Mouse (Mus musculus) retina, postnatal 1 day (tissue): Measurements from ENCODE around the gene Glb1l.
"Not testable (repeated sequence)": the region's sequence is repeated elsewhere in the genome, so short reads cannot be mapped to it uniquely, and the experiment has no call there.

Experiments
- DNase-seq: peaks from one replicate; pipeline ENCODE4 v3.0.0-alpha.2; 2012

The Glb1l gene

DNA sequence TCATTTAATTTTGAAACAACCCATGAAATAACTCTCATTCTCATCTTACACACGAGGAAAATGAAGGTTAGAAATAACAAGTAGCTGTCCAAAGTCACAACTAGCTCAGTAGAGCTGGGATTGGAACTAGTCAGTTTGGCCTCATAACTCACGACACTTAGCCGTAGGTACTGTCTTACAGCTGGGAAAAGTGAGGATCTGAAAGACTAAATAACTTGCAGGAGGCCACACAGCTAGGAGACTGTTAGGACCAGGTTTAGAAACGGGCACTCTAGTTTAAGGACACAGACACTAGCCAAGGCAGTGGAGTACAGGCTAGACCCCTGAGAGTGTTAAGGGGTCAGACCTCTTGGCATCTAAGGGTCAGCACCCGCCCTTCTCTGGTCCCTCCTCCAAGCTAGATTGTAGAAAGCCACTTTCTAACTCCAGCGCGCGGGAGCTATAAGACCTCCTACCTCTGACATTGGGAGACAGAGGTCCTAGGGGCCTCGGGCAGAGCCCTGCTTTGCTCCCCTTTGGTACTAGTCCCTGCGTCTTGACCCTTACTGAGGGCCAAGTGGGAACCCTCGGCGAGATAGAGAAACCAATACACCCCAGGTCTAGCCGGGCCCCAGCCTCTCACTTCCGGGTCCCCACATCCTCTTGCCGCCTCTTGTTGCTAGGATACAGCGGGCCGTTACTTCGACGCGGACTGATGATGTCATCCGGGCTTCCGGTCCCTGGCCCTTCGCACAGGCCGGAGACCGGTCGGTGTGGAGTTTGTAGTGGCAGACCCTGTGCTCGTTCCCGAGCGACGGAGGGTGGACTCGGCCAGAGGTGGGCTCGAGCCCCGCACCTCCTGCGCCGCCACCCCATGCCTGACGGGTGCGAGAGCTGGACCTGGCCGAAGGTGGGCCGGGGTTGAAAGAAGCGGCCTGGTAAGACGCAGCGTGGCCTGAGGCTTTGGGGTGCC is at the start of gene Glb1l, which contains the start of gene Stk16:
TSS of gene Glb1l (minus strand) at position 678 of the 952 bp plus-strand sequence.
TSS of gene Stk16 (plus strand) at position 703 of the 952 bp plus-strand sequence.
- DNase-seq = peak; percentile 97

DNA sequence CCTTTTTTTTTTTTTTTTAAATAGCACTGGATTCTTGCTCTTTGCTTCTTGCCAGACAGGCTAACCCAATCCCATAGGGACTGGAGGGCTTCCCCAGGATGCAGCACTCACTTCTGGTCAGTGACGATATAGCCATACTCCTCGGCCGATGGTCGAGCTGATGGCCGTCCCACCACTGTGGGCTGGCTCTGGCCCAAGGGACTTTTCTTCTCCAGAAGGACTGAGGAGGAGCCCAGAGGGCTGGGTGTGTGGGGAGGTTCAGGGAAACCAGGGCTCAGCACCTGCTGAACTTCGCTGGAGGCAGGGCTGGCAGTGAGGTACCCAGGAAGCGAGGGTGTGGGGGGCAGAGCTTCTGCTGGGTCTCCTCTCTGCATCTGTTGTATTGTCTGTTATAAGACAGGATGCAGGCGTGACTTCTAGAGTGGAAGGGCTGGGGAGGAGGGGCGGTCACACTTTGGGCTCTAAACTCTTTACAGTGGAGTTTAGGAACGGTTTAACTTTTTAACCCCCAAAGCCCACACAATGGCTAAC is 45.0 kb upstream of the Glb1l start:
- no peak for DNase-seq

DNA sequence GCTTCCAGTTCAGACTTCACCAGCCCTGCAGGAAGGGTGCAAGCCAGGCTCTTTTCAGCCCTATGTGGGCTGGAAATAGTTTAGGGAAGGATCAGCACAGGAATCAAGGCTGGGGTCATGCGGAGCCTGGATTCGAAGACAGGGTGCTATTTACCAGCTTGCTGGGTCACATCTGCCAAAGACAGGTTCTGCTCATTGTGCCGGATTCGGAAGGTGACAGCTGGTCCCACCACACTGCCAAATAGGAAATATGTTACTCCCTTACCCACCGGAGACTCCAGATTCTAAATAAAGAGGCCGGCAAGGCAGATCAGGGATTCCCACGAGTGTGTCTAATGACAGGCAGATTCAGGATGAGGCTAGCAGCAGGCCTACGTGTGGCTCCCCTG is 44.0 kb upstream of the Glb1l start:
- DNase-seq = no peak

DNA sequence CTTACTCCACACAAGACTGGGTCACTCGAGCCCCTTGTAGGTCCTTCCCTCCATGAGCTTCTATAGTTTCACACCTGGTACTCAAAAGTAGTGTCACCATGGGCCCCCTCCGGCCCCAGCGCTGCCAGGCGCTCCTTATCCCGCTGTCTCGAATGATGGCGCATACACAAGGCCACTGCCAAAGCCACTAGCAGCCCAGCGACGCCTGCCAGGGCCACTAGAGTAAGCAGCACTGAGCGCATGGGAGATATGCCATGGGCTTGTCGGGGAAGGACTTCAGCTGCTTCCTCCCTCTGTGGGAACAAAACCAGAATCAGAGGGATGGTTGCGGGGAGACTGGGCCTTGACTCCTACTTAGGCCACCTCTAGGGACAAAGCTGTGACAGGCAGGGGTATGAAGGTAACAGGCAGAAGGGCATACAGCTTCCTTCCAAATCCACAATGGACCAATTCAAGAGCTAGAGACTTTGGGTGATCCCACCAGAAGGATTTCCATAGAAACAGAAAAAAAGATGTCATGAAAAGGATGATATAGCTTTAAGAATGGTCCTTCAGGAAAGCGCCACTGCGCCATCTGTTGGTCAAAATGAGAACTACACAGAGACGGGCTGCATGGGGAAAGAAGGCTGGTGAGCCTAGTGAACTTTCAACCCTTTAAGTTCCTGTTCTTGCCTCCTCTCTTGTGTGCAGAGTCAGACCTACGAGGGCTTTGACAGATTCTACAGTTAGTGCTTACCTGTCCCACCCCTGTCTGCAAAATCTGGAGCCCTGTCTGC is 43.4 kb upstream of the Glb1l start:
- peak; percentile 84 for DNase-seq

DNA sequence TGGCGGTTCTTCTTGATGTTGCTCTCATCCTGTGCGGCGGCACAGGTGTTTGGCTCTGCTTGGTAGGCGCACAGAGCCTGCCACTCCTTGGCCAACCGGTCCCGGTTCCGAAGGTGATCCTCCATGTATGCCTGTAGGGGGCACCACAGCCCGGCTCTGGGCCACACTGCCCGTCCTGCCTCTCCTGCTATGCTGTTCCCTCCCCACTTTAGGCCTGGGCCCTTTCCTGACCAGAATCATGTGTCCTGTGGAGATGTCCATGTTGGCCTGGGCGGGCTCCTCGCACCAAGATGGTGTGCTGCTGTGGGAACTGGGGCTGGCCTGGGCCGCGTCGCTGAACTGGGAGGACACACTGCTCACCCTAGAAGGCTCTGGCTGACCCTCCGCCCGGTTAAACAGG is 42.4 kb upstream of the Glb1l start:
- DNase-seq = no peak

DNA sequence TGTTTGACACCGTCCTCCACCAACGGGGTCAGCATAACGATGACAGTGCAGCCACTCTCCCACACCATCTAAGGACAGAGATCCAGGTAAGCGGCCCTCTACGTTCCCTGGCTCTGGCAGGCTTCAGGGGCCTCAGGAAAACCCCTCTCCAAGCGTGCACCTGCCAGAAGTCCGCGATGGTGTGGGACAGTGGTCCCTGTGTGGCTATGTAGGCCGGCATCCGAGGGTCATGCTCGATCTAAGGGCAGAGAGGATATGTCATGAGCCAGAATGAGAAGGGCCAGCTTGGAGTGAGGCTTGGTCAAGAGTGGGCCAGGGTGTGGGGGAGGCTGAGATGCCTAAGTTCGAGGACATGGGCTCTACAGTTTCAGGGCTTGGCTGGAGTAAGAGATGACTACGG is 41.7 kb upstream of the Glb1l start:
- DNase-seq = no peak

DNA sequence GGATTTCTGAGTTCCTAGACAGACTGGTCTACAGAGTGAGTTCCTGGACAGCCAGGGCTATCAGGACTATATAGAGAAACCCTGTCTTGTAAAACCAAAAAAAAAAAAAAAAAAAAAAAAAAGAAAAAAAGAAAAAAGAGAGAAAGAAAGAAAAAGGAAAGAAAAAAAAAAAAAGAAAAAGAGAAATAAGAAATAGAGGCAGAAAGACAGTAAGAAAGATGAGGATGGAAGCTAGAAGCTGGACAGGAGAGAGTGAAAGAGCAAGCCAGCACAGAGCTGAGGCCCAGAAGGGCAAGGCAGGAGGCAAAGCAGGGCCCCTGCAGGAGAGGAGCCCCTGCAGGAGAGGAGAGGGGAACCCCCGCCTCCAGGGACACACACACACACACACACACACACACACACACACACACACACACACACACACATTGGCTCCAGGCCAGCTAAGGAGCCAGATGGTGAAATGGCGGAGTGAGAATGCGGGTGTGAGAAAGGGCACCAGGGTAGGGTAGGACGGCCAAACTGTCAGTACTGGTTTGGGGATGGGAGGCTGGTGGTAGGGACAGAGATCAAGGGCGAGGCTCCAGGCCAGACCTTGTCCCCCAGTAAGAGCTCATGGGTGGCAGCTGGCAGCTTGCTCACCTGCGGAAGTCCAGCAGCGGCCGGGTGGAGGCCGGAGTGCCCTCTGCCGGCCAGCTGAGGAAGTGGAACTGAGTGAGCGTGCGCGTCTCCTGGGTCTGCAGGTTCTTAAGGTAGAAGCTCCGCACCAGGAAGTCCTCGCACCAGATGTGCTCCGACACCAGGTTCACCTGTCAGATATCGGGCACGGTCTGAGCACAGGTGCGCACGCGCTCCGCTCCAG is 40.7 kb upstream of the Glb1l start:
- DNase-seq = peak; percentile 85

DNA sequence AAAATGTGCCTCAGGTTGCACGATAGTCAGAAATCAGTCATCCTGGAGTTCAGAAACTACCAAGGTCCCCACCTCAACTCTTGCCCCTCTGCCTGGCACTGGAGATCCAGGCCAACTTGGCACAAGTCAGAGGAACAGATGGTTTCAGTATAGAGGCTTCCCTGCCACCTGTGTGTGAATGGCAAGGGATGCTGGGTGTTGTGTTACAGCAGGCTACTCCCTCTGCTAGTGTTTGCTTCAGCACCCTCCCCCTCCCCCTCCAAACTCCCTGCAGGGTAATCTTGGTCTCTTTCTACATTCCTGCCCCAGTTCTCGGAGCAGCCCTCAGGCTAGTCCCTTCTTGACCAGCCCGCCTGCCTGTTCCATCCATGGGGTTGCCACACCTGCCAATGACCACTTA is 39.9 kb upstream of the Glb1l start:
- DNase-seq = peak; percentile 44

DNA sequence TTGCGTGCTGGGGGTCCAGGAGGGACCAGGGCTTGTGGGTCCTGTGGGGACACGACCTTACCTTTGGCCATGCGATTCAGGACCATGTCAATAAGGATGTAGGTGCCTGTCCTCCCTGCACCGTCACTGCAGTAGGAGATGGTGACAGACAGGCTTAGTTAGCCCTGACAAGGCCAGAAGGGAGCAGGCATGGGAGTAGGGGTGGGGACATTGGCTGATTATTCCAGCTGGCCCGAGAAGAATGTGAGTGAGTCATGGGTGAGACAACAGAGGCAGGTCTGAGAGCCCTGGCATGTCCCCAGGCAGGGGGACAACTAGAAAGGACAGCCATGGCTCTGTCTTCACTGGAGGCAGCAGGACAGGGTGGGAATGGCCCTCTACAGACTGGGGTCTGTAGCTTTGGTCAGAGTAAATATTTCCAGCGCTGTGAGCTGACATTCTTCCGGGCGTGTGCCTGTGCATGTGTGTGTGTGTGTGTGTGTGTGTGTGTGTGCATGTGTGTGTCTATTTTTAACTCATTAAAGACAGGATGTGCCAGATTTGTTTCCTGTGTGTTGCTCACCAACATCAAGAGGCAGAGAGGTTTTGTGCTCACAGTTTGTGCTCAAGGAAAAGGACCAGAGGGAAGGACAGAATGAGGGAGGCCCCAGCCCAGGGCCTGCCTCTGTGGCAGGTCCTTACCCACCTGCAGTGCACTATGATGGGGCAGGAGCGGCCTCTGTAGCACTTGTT is 37.6 kb upstream of the Glb1l start:
- no peak for DNase-seq

DNA sequence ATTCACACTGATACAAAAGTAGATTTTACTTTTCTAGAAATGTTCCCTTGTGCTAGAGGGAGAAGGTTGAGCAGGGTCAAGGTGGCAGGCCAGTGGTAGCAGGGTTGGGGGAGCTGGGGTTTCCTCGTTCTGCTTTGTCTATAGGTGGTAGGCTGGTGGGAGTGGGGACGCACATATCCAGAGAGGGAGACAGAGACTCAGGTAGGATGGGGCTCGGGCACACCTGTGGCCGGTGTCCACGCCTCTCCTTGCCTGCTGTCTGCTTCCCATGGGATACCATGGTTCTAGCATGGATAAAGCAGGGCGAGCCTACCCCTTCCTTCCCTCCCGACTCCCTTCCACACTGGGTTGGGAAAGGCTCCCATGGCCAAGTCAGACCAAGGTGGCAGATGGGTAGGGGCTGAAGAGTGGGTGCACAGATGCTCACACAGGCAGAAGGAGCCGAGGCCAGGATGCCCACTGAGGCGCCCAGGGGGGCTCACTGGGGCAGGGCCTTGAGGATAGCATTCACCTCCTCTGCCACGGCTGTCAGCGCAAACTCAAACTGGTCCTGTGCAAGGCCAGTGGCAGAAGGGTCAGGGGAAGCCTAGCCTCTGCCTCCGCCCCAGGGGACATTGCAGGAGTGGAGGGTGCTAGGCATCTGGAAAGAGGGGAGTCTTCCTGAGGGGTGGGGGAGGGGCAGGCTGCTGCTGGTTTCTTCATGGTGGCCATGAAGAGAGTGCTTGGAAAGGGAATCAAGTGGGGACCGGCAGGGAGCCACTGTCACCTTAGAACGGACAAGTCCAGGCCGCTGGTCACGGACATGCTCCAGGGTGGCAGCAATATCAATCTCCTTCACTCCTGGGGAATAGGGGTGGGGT is 36.7 kb upstream of the Glb1l start:
- no peak for DNase-seq

DNA sequence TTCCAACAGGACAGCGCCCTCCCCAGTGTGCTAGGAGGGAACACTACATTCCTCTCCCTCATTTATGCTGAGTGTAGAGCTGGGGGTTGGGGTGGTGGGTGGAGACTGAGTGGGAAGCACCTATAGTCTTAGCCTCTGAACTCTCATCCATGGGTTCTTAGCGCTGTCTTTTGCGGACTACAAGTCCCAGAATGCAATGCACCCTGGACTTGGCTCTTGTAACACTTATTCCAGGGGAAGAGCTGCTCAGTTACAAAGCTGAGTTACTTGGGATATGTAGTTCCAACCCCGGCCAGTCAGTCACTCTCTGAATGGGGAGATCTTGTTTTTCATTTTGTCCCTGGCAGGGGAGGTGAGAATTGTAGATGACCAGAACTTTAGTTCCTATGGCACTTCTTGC is 34.2 kb upstream of the Glb1l start:
- peak; percentile 82 for DNase-seq

DNA sequence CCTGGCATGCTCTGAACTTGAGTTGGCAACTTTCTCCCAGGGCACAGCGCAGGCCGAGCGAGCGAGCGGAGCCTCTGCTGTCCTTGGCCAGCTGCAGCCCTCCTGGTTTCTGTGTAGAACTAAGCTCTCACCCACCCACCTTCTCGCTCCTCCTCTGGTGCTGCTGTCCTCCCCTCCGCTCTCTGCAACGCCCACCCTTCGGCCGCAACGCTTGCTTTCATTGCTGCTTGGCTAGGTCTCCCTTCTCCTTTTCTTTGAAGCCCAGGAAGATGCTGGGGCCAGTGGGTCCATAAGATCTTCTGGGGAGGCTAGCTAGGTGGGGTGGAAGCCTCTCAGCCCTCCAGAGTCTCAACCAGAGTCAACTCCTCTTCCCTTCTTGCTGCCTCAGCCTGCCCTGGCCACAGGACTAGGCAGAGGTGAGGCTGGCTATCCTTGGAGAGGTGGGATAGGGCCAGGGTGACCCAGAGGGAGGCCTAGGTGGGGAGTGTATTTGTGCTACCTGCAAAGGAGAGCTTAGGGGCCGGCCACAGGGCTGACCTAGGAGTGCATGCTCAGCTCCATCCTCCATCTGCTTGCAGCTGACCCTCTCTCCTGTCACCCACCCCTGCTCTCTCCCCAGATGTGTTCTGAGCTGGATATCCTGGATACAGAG is 33.7 kb upstream of the Glb1l start:
- no peak for DNase-seq

DNA sequence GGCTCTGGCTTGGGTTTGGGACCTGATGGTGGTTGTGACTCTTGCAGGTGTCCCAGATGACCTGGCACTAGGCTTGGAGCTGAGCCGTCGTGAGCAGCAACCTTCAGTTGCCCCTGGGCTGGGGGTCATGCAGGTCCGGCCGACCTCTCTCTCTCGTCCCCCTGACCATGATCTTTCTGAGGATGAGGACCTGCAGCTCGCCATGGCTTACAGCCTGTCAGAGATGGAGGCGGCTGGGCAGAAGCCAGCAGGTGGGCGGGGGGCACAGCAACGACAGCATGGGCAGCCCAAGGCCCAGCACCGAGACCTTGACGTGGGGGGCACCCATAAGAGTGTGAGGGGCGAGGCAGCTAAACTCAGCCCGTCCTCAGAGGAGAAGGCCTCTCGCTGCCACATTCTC is 32.8 kb upstream of the Glb1l start:
- no peak for DNase-seq

DNA sequence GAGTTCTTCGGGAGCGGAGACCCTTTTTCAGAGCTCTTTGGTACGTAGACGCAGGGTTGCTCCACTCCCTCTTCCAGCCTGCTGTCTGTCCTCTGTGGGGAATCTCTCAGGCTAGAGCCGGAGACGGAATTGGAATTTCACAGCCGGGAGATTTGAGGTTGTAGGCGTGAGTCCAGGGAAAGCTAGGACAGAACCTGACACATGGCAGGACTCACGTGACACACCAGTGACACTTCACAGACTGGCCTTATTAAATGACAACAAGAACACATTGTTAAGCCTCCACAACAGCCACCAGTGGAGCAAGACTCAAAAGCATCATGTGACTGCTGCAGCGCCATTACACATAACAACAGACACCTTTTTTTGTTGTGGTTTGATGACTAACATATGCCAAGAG is 29.0 kb upstream of the Glb1l start:
- no peak for DNase-seq

DNA sequence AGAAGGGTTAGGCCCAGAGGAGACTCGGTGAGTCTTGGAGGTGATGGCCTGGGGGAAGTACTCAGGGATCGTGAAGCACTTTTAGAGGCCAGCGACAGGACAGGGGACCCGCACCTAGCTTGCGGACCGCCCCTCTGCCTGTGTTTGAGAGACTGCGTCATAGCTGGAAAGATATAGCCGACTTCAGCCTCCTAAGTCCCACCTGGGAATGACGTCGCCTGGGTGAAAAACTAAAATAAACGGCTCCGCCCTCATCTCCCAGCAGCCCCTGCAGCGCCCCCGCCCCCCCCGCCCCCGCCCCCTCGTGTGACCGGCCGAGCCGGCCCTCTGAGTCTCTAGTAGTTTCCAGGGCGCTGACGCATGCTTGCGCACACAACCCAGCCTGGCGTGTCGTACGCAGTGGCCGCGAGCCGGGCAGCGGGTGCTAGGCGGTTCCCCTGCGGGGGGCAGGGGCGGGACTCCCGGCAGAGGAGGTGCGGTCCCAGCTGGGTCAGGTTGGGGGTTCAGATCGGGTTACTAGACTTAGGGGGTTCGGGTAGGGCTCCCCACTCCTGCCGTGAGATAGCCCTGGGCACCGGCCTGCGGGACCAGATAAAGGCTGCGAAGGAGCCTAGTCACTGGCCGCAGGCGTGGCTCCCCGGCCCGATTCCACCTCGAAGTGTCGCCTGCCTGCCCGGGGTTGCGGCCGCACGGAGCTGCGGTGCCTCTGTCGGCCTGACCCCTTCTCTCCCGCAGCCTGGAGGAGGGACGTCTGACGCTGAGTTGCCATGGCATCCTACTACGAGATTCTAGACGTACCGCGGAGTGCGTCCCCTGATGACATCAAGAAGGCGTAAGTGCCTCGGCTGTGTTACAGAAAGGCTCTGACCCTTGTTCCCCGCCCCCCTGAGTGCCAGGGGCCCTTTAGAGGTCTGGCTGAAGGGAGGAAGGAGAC is 25.8 kb upstream of the Glb1l start, which contains the start of gene Dnajb2:
TSS of gene Dnajb2 (plus strand) at position 290 of the 934 bp plus-strand sequence.
- DNase-seq = peak; percentile 87

DNA sequence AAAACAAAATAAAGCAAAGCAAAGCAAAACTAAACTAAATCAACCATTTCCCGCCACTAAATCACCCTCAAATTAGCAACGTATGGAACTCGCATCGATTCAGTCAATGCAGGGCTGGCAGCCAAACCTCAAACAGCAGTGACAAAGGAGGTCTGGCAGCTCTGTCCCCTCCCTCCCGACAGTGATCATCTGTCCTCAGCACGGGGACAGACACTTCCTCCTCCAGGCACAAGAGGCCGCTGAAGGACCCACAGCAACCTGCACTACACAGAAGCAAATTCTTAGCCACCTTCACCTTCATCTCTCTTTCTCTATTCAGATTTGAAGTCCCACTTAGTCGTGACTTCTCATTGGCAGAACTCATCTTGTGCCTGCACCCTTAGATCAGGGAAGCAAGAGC is 24.0 kb upstream of the Glb1l start:
- DNase-seq = peak; percentile 87

DNA sequence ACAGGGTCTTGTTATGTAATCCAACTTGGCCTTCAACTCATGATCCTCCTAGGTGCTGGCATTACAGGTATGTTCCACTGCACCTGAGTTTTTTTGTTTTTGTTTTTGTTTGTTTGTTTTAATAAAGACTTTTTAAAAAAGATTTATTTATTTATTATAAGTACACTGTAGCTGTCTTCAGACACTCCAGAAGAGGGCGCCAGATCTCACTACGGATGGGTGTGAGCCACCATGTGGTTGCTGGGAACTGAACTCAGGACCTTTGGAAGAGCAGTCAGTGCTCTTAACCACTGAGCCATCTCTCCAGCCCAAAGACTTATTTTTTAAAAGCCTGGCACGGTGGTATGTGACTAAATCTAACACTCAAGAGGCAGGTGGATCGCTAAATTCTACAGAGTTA is 21.9 kb upstream of the Glb1l start:
- not testable (repeated sequence) for DNase-seq

DNA sequence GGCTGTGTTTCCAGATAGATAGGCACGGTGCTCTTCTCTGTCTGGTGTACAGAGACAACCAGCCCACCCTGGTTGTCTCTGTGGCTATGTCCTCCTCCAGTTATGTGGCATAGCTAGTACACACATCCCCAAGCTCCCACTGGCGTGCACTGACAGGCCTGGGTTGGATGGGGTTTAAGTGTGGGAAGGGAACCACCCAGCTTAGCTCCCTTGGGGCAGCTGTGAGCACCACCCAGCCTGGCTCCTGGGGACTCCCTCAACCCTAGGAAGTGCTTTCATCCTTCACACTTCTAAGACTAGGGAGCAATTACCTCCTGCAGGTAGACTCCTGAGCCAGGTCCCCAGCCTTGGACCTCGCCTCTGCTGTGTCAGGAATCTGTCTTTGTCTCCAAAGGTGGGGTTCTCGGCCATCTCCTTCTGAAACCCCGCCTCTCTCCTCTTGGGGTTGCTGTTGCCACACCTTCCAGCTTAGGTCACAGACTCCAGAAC is 21.1 kb upstream of the Glb1l start, which contains the start of gene A630095N17Rik:
TSS of gene A630095N17Rik (minus strand) at position 439 of the 489 bp plus-strand sequence.
- DNase-seq = no peak

DNA sequence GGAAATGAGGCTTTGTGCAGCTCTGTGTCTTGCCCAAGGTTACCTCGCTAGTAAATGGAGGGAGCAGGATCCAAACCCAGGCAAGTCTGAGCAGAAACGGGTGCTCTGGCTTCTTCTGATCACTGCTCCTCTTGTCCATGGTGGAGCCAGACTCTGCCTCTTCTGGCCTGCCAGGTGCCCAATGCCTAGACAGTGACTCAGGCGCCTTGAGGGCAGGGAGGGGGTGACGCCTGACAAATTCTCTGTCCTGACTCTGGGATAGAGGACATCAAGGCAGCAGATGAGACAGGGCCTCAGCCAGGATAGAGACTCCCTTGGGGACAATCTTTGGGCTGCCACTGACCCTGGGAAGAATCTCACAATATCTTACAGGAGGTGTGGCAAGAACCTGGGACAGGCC is 20.6 kb upstream of the Glb1l start:
- DNase-seq = no peak
